Mouse (Mus musculus) liver, embryonic 13.5 days (tissue): ENCODE results near the gene Ndufb7. TPM values are rescaled to one million over a fixed set of nuclear protein-coding genes. Genes with fewer than 3 reads are reported as not detected.
"Not testable (repeated sequence)": the region's sequence is repeated elsewhere in the genome, so short reads cannot be mapped to it uniquely, and the experiment has no call there.

Experiments used
- ATAC-seq: fragments of 200-750 bp; cut with Nextera tagmentation; 2 replicates; pipeline ENCODE4 v1.8.0; 2017; ENCODE audit warnings: low read depth, mild to moderate bottlenecking, moderate number of reproducible peaks, moderate library complexity
- DNase-seq: peaks from one replicate; pipeline ENCODE4 v3.0.0; 2022
- H3K27ac ChIP-seq: fragments of 300-500 bp; sonication (generic); 2 replicates; pipeline ENCODE4 v1.5.1; 2015; ENCODE audit warnings: moderate library complexity, mild to moderate bottlenecking, inconsistent platforms
- H3K27me3 ChIP-seq: fragments of 300-500 bp; sonication (generic); 2 replicates; pipeline ENCODE4 v1.6.1; 2015; ENCODE audit warnings: mild to moderate bottlenecking, inconsistent platforms
- H3K36me3 ChIP-seq: fragments of 300-500 bp; sonication (generic); 2 replicates; pipeline ENCODE4 v1.6.1; 2015; ENCODE audit warnings: mild to moderate bottlenecking, inconsistent platforms
- H3K4me1 ChIP-seq: fragments of 300-500 bp; sonication (generic); replicated peaks from 2 replicates; pipeline ENCODE4 v1.6.1; 2015; ENCODE audit warnings: inconsistent platforms
- H3K4me2 ChIP-seq: fragments of 300-500 bp; sonication (generic); 2 replicates; pipeline ENCODE4 v1.6.1; 2015; ENCODE audit warnings: inconsistent platforms, mild to moderate bottlenecking, moderate library complexity
- H3K4me3 ChIP-seq: fragments of 300-500 bp; sonication (generic); replicated peaks from 2 replicates; pipeline ENCODE4 v1.5.1; 2015; ENCODE audit warnings: mild to moderate bottlenecking, inconsistent platforms
- H3K9ac ChIP-seq: fragments of 300-500 bp; sonication (generic); 2 replicates; pipeline ENCODE4 v1.6.1; 2015; ENCODE audit warnings: mild to moderate bottlenecking, inconsistent platforms
- H3K9me3 ChIP-seq: fragments of 300-500 bp; sonication (generic); replicated peaks from 2 replicates; pipeline ENCODE4 v1.6.1; 2016; ENCODE audit warnings: inconsistent platforms
- WGBS: fragments of 180-500 bp; shearing (Covaris S2); methylation state at CpG from one replicate; pipeline ENCODE4 v1.1.7; 2015; ENCODE audit not compliant: insufficient replicate concordance; 5-methylcytosine and 5-hydroxymethylcytosine counted together
- polyA plus RNA-seq: library from polyadenylated mRNA; unstranded; fragments of >200 nt; fragmentation: Nextera tagmentation; extraction: Ambion mirVana; gene quantifications from 2 replicates; pipeline ENCODE4 v1.2.1, GENCODE M21; 2015

The Ndufb7 gene
- polyA plus RNA-seq, 1 experiment from 2014 or later, result 288 TPM

DNA sequence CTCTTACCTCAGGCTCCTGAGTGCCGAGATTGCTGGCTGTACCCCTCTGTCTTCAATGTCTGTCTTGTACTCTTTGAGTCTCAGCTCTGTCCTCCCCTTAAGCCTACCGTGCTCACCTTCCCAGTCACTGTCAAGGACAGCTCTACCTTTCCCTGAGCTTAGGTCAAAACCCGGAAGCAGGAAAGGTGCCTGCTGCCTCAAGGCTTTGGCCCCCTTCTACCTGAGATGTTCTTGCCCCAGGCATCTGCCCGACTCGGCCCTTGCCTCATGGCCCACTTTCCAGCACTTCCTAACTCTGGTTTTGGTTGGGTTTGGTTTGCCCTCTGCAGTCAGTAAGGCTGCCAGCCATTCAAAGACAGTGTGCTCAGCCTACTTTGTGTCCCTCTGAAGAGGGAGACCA lies 2.3 kb downstream of the Ndufb7 start:
- Histone ChIP-seq H3K4me3 (peak overlapping the region; percentile 75; the same call in 1 of the 2 replicates), H3K4me2 (peak overlapping the region; percentile 76; the same call in 1 of the 2 replicates), H3K27me3 (no peaks in the 10 kb centered on the region), H3K27ac (peak overlapping the region; percentile 13; the same call in 1 of the 2 replicates), H3K9ac (peak overlapping the region; percentile 83; the same call in 1 of the 2 replicates), H3K4me1 (peaks cover 59% of the 10 kb centered on the region), H3K9me3 (no peaks in the 10 kb centered on the region), H3K36me3 (peaks cover 54% of the 10 kb centered on the region)
- 69% methylated on average over 5 of the region's 5 CpGs for WGBS
- DNase-seq, result no peak
- no peak for ATAC-seq

GRCm38 (mm10) chr8:83569165-83569564 lies 2.7 kb downstream of the Ndufb7 start:
- DNase-seq (no peak), ATAC-seq (no peak)
- H3K4me2 ChIP-seq, result no peak overlapping the region
- H3K27me3 ChIP-seq, result no peaks in the 10 kb centered on the region
- 0 out of 2 replicates have a peak overlapping the region, but pooled peaks have one; percentile 83 for H3K9ac ChIP-seq
- H3K36me3 ChIP-seq, result peaks cover 58% of the 10 kb centered on the region
- no peaks in the 10 kb centered on the region for H3K9me3 ChIP-seq
- peak overlapping the region; percentile 13; the same call in 1 of the 2 replicates for H3K27ac ChIP-seq
- 70% methylated on average over 4 of the region's 4 CpGs for WGBS
- H3K4me1 ChIP-seq, result peaks cover 59% of the 10 kb centered on the region
- H3K4me3 ChIP-seq, result no peak overlapping the region

- Histone ChIP-seq H3K4me3 (no peak overlapping the region), H3K27ac (no peak overlapping the region), H3K4me1 (peaks cover 59% of the 10 kb centered on the region), H3K9ac (no peak overlapping the region), H3K4me2 (no peak overlapping the region), H3K27me3 (no peaks in the 10 kb centered on the region), H3K9me3 (no peaks in the 10 kb centered on the region), H3K36me3 (peaks cover 65% of the 10 kb centered on the region)
- ATAC-seq, result no peak
- 78% methylated on average over 14 of the region's 15 CpGs for WGBS
- DNase-seq, result no peak
These were observed 4.0 kb downstream of the Ndufb7 start for GRCm38 (mm10) chr8:83570272-83571000.

- H3K4me1 ChIP-seq, result peaks cover 59% of the 10 kb centered on the region
- H3K27ac ChIP-seq, H3K4me3 ChIP-seq, H3K9ac ChIP-seq, H3K4me2 ChIP-seq, DNase-seq, H3K27me3 ChIP-seq, ATAC-seq, H3K9me3 ChIP-seq: not testable (repeated sequence)
- H3K36me3 ChIP-seq, result peaks cover 65% of the 10 kb centered on the region
- 88% methylated on average over 7 of the region's 7 CpGs for WGBS
These were observed 4.5 kb downstream of the Ndufb7 start for GRCm38 (mm10) chr8:83571001-83571340.

DNA sequence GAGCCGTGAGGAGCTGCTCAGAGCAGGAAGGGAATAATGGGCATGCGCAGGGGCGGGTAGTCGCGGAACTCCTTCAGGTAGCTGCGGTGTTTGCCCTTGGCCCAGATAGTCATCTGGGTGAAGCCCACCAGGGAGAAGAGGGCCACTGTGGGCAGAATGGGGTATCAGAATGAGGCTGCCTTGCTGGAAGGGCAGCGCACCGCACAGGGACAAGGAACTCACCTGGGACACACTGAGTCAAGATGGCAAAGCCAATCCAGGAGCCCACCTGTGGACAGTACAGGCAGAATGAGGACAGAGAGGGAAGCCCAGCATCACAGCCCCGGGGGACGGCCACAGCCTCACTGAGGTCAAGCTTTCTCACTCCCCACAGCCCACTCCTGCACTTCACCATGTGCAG lies 5.3 kb downstream of the Ndufb7 start:
- Histone ChIP-seq H3K27ac (no peak overlapping the region), H3K36me3 (peaks cover 65% of the 10 kb centered on the region), H3K4me2 (no peak overlapping the region), H3K27me3 (no peaks in the 10 kb centered on the region), H3K4me1 (peaks cover 60% of the 10 kb centered on the region), H3K9ac (no peak overlapping the region), H3K9me3 (no peaks in the 10 kb centered on the region), H3K4me3 (no peak overlapping the region)
- ATAC-seq, result no peak
- WGBS, result 89% methylated on average over 10 of the region's 10 CpGs
- no peak for DNase-seq

- Histone ChIP-seq H3K36me3 (peaks cover 65% of the 10 kb centered on the region), H3K4me2 (no peak overlapping the region), H3K9me3 (no peaks in the 10 kb centered on the region), H3K27me3 (no peaks in the 10 kb centered on the region), H3K9ac (no peak overlapping the region), H3K4me3 (no peak overlapping the region), H3K27ac (no peak overlapping the region; the same call in 1 of the 2 replicates), H3K4me1 (peaks cover 62% of the 10 kb centered on the region)
- ATAC-seq (no peak), DNase-seq (no peak)
- 66% methylated on average over 5 of the region's 5 CpGs for WGBS
These were observed 5.9 kb downstream of the Ndufb7 start for GRCm38 (mm10) chr8:83572246-83572812.

GRCm38 (mm10) chr8:83573140-83573875 lies 6.8 kb downstream of the Ndufb7 start:
- 58% methylated on average over 18 of the region's 18 CpGs for WGBS
- Histone ChIP-seq H3K4me3 (no peak overlapping the region), H3K36me3 (peaks cover 63% of the 10 kb centered on the region), H3K4me2 (no peak overlapping the region), H3K9me3 (no peaks in the 10 kb centered on the region), H3K9ac (no peak overlapping the region), H3K27me3 (no peaks in the 10 kb centered on the region), H3K4me1 (peaks cover 60% of the 10 kb centered on the region), H3K27ac (peak overlapping the region; percentile 29; the same call in 1 of the 2 replicates)
- no peak for DNase-seq
- ATAC-seq, result peak; percentile 11; the same call in 1 of the 2 replicates

GRCm38 (mm10) chr8:83574631-83575315 lies 8.3 kb downstream of the Ndufb7 start:
- no peak overlapping the region for H3K4me2 ChIP-seq
- H3K4me1 ChIP-seq, result peaks cover 64% of the 10 kb centered on the region
- H3K27ac ChIP-seq, result no peak overlapping the region; the same call in 1 of the 2 replicates
- no peaks in the 10 kb centered on the region for H3K27me3 ChIP-seq
- H3K9me3 ChIP-seq, result no peaks in the 10 kb centered on the region
- H3K4me3 ChIP-seq, result no peak overlapping the region
- DNase-seq, result no peak
- ATAC-seq, result no peak
- no peak overlapping the region for H3K9ac ChIP-seq
- WGBS, result 83% methylated on average over 15 of the region's 15 CpGs
- H3K36me3 ChIP-seq, result peaks cover 57% of the 10 kb centered on the region

GRCm38 (mm10) chr8:83575561-83576515 lies 9.4 kb downstream of the Ndufb7 start:
- Histone ChIP-seq H3K4me2 (no peak overlapping the region), H3K36me3 (peaks cover 46% of the 10 kb centered on the region), H3K4me1 (peaks cover 67% of the 10 kb centered on the region), H3K9me3 (no peaks in the 10 kb centered on the region), H3K27ac (no peak overlapping the region), H3K9ac (no peak overlapping the region), H3K27me3 (no peaks in the 10 kb centered on the region), H3K4me3 (no peak overlapping the region)
- 77% methylated on average over 17 of the region's 17 CpGs for WGBS
- ATAC-seq (no peak), DNase-seq (no peak)

GRCm38 (mm10) chr8:83576516-83576895 lies 10.0 kb downstream of the Ndufb7 start:
- Histone ChIP-seq H3K4me2 (no peak overlapping the region), H3K9ac (no peak overlapping the region), H3K4me3 (no peak overlapping the region), H3K27ac (peak overlapping the region; percentile 29; the same call in 1 of the 2 replicates), H3K36me3 (peaks cover 40% of the 10 kb centered on the region), H3K4me1 (peaks cover 67% of the 10 kb centered on the region), H3K27me3 (no peaks in the 10 kb centered on the region), H3K9me3 (no peaks in the 10 kb centered on the region)
- DNase-seq, result no peak
- 45% methylated on average over 3 of the region's 4 CpGs for WGBS
- ATAC-seq, result no peak
